Mouse (Mus musculus) embryonic facial prominence, embryonic 12.5 days (tissue): ENCODE measurements at regions not wholly inside any gene's neighbourhood (a gene's known extent, or its start where the extent isn't known, plus 50 kb on each side); places are given as distances from the start of the nearest gene placed in this dataset.

Experiments
- ATAC-seq: fragments of 200-750 bp; cut with Nextera tagmentation; 2 replicates; pipeline ENCODE4 v1.8.0; 2017; ENCODE audit not compliant: insufficient number of reproducible peaks, insufficient read depth, low FRiP score, low TSS enrichment
- H3K27ac ChIP-seq: fragments of 300-500 bp; sonication (generic); 2 replicates; pipeline ENCODE4 v1.5.1; 2016; ENCODE audit warnings: mild to moderate bottlenecking
- H3K27me3 ChIP-seq: fragments of 300-500 bp; sonication (generic); 2 replicates; pipeline ENCODE4 v1.6.1; 2016; ENCODE audit warnings: mild to moderate bottlenecking, moderate library complexity
- H3K36me3 ChIP-seq: fragments of 300-500 bp; sonication (generic); 2 replicates; pipeline ENCODE4 v1.6.1; 2016; ENCODE audit warnings: mild to moderate bottlenecking
- H3K4me1 ChIP-seq: fragments of 300-500 bp; sonication (generic); 2 replicates; pipeline ENCODE4 v1.6.1; 2016
- H3K4me2 ChIP-seq: fragments of 300-500 bp; sonication (generic); replicated peaks from 2 replicates; pipeline ENCODE4 v1.6.1; 2016; ENCODE audit warnings: mild to moderate bottlenecking, moderate library complexity
- H3K4me3 ChIP-seq: fragments of 300-500 bp; sonication (generic); 2 replicates; pipeline ENCODE4 v1.5.1; 2016; ENCODE audit warnings: mild to moderate bottlenecking
- H3K9ac ChIP-seq: fragments of 300-500 bp; sonication (generic); 2 replicates; pipeline ENCODE4 v1.6.1; 2016; ENCODE audit warnings: mild to moderate bottlenecking, moderate library complexity
- H3K9me3 ChIP-seq: fragments of 300-500 bp; sonication (generic); 2 replicates; pipeline ENCODE4 v1.6.1; 2016; ENCODE audit warnings: mild to moderate bottlenecking, moderate library complexity
- WGBS: fragments of 180-500 bp; shearing (Covaris S2); methylation state at CpG from one replicate; pipeline ENCODE4 v1.1.7; 2016; 5-methylcytosine and 5-hydroxymethylcytosine counted together

DNA sequence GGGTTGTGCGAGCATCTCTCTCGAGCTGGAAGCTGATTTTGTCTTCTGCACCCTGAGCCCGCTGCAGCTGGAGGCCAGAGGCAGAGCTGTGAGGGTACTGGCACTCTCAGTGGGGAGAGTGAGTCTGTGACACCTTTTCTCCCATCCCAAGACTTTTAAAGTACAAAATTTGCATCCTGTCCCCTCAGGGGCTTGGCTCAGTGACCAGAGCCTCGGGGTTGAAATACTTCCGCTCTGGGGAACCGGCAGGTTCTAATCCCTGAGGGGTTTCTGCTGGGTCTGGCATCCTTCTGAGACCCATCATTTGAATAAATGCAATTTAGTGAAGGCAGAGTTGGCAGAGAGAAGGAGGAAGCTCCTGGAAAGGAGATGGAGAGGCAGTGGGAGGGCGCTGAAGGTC is 340.5 kb upstream of the Smim15 start:
- Histone ChIP-seq H3K4me1 (peaks cover 17% of the 10 kb centered on the region), H3K36me3 (no peaks in the 10 kb centered on the region), H3K9me3 (no peaks in the 10 kb centered on the region), H3K4me2 (no peak overlapping the region), H3K4me3 (no peak overlapping the region), H3K27me3 (no peaks in the 10 kb centered on the region), H3K27ac (no peak overlapping the region), H3K9ac (no peak overlapping the region)
- WGBS: 52% methylated on average over 7 of the region's 7 CpGs
- no peak for ATAC-seq

DNA sequence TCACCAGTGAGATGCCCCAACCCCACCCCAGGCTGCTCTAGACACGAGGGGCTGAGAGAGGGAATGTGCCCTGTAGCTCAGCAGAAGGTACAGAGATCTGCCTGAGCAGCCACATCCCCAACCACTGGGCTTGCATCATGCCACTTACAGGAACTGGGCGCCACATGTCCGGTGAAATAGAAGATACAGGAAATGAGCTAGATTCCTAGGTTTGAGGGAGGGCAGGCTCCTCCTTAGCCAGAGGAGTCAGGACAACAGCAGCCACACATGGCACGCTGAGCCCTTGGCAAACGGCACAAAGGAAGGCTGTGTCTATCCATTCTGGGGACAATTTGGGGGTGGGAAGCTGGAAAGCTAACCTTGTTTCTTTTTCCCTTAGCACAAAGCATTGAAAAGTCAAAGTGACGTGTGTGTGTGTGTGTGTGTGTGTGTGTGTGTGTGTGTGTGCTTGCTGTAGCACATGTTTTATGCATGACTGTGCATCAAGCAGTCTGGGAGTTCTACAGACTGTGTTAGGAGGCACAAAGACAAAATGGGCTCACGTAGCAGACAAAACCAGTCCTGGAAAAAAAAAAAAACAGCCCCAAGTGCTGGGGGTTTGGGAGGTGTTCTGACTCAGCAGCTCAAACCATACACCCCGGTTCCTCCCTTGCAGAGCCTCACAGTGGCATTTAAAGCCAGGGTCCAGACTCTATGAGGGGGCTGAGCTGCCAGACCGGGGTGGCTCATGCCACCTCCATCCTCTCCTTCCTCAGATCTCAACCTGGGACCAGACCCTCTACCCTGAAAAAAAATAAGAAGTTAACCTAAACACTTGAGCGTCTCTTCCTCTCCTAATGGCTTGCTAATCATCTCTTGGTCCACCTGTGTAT is 343.7 kb upstream of the Smim15 start:
- ATAC-seq: no peak
- no peak overlapping the region for H3K9ac ChIP-seq
- H3K27me3 ChIP-seq: no peaks in the 10 kb centered on the region
- no peak overlapping the region for H3K4me2 ChIP-seq
- no peak overlapping the region for H3K4me3 ChIP-seq
- WGBS: 41% methylated on average over 10 of the region's 10 CpGs
- H3K36me3 ChIP-seq: no peaks in the 10 kb centered on the region
- H3K9me3 ChIP-seq: no peaks in the 10 kb centered on the region
- peaks cover 17% of the 10 kb centered on the region for H3K4me1 ChIP-seq
- 0 out of 2 replicates have a peak overlapping the region, but pooled peaks have one; percentile 9 for H3K27ac ChIP-seq

DNA sequence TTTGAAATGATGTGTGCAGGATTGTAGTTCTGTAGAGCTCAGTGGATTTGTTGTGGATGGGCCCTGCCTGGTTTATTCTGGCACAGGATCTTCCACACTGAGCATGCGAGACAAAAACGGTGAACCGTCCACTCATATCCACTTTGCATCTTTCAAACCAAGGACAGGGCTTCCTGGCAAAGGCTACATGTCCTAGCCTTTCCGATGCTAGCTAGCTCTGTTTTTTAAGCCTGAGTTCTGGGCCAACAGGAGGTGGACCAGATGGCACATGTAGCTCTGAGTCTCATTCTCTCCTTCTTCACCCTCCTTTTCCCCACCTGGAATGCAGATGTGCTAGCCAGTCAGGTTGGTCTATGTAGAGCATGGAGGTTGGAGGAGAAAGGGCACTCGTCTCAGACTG is 345.0 kb upstream of the Smim15 start:
- H3K27ac ChIP-seq: no peak overlapping the region
- H3K9ac ChIP-seq: no peak overlapping the region
- H3K4me3 ChIP-seq: no peak overlapping the region
- peaks cover 17% of the 10 kb centered on the region for H3K4me1 ChIP-seq
- H3K4me2 ChIP-seq: no peak overlapping the region
- no peaks in the 10 kb centered on the region for H3K9me3 ChIP-seq
- ATAC-seq: no peak
- H3K27me3 ChIP-seq: no peaks in the 10 kb centered on the region
- 74% methylated on average over 5 of the region's 5 CpGs for WGBS
- no peaks in the 10 kb centered on the region for H3K36me3 ChIP-seq

DNA sequence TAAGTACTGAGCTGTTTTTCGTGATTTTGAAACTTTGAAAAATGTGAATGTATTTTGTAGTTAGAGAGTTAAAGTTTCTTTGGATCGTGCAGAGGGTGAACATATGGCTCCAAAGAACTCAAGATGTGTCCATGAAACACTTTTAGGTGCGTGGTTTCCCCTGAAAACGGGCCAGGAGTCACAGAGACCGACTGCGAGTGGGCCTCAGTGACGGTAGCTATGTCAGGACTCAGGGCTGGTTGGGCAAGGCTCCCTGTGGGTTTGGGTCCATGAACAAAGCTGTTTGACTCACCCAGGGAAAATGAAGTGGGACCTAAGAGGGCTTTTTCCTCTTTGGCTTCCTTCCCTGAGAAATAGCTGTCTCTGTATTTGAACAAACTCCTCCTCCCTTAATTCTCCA is 345.9 kb upstream of the Smim15 start:
- H3K4me3 ChIP-seq: no peak overlapping the region
- 91% methylated on average over 7 of the region's 7 CpGs for WGBS
- H3K27ac ChIP-seq: no peak overlapping the region
- no peaks in the 10 kb centered on the region for H3K36me3 ChIP-seq
- H3K27me3 ChIP-seq: no peaks in the 10 kb centered on the region
- no peaks in the 10 kb centered on the region for H3K9me3 ChIP-seq
- H3K9ac ChIP-seq: no peak overlapping the region
- peaks cover 17% of the 10 kb centered on the region for H3K4me1 ChIP-seq
- no peak overlapping the region for H3K4me2 ChIP-seq
- ATAC-seq: no peak

DNA sequence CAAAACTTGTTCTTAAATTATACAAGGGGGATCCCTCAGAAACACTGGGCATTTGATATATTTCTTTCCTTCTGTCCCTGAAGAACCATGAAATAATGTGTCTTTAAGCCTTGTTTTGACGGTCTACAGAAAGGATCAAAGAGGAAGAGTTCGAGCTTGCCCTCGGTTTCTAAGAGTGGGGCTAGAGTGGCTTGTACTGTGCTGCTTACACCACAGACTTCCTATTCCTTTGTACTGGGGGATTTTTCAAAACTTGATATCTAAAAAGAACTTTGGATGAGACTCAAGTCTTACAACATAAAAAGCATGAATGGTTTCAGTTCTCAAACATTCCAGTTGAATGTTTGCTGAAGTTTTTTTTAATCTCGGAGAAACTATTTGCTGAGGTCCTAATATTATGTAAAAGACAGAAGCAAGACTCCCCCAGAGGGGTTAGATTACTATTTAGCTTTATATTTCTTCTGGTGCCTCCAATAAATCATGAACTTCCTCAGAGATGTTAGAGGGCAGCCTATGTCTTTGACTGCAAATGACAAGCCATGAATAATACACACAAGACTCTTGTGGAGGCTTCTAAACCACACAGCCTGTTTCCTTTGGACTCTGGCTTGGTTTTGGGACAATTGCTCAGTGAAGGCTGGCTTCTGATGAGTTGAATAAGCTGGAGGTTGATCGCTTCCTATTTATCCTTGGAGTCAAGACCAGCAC is 352.0 kb upstream of the Smim15 start:
- H3K36me3 ChIP-seq: no peaks in the 10 kb centered on the region
- no peaks in the 10 kb centered on the region for H3K9me3 ChIP-seq
- H3K4me2 ChIP-seq: no peak overlapping the region
- no peak overlapping the region for H3K9ac ChIP-seq
- H3K27me3 ChIP-seq: no peaks in the 10 kb centered on the region
- ATAC-seq: no peak
- H3K4me3 ChIP-seq: no peak overlapping the region
- no peaks in the 10 kb centered on the region for H3K4me1 ChIP-seq
- 81% methylated on average over 5 of the region's 5 CpGs for WGBS
- no peak overlapping the region for H3K27ac ChIP-seq

DNA sequence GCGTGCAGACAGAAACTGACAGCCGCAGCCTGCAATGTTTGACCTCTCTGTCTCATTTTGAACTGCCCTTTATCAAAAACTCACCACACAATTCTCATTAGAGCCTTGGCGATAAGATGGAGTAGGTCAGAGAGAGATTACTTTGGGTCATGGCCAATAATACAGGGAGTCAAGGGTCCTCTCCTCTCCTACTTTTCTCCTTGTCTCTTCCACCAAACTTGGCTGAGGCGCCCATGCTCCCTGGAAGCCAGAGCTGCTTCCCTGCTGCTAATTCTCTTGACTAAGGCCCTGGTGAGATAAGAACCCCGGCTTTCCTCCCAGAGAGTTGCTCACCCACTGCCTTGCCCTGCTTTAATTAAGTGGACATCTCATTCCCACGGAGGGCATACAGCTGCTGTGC is 355.3 kb upstream of the Smim15 start:
- Histone ChIP-seq H3K9ac (no peak overlapping the region), H3K27ac (no peak overlapping the region), H3K27me3 (no peaks in the 10 kb centered on the region), H3K9me3 (no peaks in the 10 kb centered on the region), H3K36me3 (no peaks in the 10 kb centered on the region), H3K4me2 (no peak overlapping the region), H3K4me1 (no peaks in the 10 kb centered on the region), H3K4me3 (no peak overlapping the region)
- WGBS: 52% methylated on average over 6 of the region's 6 CpGs
- no peak for ATAC-seq

DNA sequence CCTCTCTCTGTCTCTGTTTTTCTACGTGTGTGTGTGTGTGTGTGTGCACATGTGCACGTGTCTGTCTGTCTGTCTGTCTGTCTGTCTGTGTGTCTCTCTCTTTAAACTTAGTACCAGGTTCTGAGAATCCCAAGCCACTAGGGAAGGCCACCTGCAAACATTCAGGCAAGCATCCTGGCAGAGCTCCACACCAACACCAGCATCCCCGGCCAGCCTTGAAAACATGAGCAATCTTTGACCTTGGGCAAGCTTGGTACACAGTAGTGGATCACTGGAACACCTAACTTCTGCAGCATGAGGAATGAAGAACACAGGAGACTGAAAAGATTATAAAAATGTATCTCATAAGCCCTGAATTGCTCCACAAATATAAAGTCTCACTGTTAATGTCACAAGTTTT is 359.0 kb upstream of the Smim15 start:
- Histone ChIP-seq H3K4me3 (no peak overlapping the region), H3K36me3 (no peaks in the 10 kb centered on the region), H3K27ac (no peak overlapping the region), H3K9me3 (no peaks in the 10 kb centered on the region), H3K4me1 (no peaks in the 10 kb centered on the region), H3K27me3 (no peaks in the 10 kb centered on the region), H3K4me2 (no peak overlapping the region), H3K9ac (no peak overlapping the region)
- no peak for ATAC-seq
- WGBS: 77% methylated on average over 3 of the region's 3 CpGs

DNA sequence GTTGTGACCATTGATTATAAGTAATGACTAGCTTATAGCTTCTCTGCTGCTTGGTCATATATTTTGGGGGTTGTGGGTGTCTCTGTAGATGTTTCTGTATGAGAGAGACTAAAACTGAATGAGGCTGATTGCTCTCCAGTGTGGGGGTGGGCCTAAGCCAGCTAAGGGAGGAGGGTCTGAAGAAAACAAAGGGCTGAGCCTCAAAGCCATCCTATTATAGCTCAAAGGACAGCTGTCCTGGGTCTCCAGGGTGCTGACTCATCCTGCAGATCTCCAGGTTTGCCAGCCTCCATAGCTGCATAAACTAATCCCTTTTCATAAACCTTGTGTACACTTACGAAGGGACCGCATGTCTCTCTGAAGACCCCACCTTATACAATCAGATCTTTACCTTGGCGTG is 360.3 kb upstream of the Smim15 start:
- no peak overlapping the region for H3K4me2 ChIP-seq
- H3K4me3 ChIP-seq: no peak overlapping the region
- 82% methylated on average over 3 of the region's 3 CpGs for WGBS
- no peaks in the 10 kb centered on the region for H3K4me1 ChIP-seq
- no peak overlapping the region for H3K9ac ChIP-seq
- ATAC-seq: 0 out of 2 replicates have a peak, but pooled peaks have one; percentile 10
- H3K9me3 ChIP-seq: no peaks in the 10 kb centered on the region
- H3K27me3 ChIP-seq: no peaks in the 10 kb centered on the region
- no peaks in the 10 kb centered on the region for H3K36me3 ChIP-seq
- no peak overlapping the region for H3K27ac ChIP-seq

DNA sequence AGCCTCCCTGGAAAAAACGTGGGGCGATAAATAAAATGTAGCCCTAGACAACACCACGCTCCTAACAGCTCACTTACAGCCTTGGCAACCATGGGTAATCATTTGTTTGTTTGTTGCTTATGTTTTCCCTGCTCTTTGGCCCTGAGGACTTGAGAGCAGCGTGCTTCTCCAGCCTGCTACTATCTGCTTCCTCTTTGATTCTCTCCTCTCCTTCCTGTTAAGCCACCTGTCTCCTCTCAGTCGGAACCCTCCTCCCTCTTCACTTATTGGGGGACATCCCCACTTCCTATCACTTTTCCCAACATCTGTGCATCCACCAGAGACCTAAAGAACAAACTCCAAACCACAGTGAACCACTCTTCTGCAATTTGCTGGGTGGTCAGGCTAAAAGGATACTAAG is 362.5 kb upstream of the Smim15 start:
- H3K9me3 ChIP-seq: no peaks in the 10 kb centered on the region
- H3K27me3 ChIP-seq: no peaks in the 10 kb centered on the region
- no peak overlapping the region for H3K27ac ChIP-seq
- H3K9ac ChIP-seq: no peak overlapping the region
- 74% methylated on average over 5 of the region's 5 CpGs for WGBS
- H3K4me1 ChIP-seq: peaks cover 3% of the 10 kb centered on the region
- no peaks in the 10 kb centered on the region for H3K36me3 ChIP-seq
- ATAC-seq: no peak
- no peak overlapping the region for H3K4me2 ChIP-seq
- no peak overlapping the region for H3K4me3 ChIP-seq

DNA sequence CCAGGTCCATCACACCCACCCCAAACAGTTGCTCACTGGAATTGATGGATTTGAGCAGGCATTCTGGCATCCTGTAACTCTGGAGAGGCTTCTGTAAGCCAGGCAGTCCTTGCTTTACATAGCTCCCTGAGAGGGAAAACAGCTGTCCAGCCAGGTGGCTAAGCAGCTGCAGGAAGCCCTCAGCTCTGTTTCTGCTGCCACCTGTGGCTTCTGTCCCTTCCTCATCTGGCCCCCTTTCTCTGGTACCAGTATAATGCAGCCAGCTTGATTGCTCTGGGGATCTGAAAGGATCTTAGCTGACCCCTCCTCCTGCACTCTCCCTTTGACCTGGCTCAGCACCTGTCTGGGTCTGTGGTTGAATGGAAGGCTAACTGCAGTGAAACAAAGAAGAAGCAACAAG is 365.4 kb upstream of the Smim15 start:
- H3K4me1 ChIP-seq: peaks cover 15% of the 10 kb centered on the region
- H3K27ac ChIP-seq: no peak overlapping the region
- ATAC-seq: 0 out of 2 replicates have a peak, but pooled peaks have one; percentile 35
- H3K27me3 ChIP-seq: no peaks in the 10 kb centered on the region
- no peak overlapping the region for H3K4me2 ChIP-seq
- H3K4me3 ChIP-seq: no peak overlapping the region
- no peaks in the 10 kb centered on the region for H3K36me3 ChIP-seq
- H3K9ac ChIP-seq: no peak overlapping the region
- H3K9me3 ChIP-seq: no peaks in the 10 kb centered on the region

DNA sequence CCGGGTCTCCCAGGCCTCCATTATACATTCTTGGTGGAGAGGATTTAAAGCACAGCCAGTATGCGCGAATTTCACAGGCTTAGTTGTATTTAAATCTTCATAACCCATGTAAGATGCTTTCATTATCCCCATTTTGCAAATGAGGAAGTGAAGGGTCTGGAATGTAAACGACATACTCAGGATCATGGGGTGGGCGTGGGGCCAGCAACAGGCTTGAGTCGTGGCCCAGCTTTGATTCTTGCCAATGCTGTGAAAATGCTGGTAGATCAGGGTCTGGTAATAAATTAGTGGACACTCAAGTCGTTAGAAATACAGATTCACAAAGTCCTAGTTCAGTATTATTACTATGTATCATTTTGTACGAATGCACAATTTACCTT is 367.2 kb upstream of the Smim15 start:
- Histone ChIP-seq H3K27me3 (no peaks in the 10 kb centered on the region), H3K9me3 (no peaks in the 10 kb centered on the region), H3K9ac (no peak overlapping the region), H3K4me3 (no peak overlapping the region), H3K4me2 (no peak overlapping the region), H3K4me1 (peaks cover 15% of the 10 kb centered on the region), H3K36me3 (no peaks in the 10 kb centered on the region), H3K27ac (no peak overlapping the region; the same call in 1 of the 2 replicates)
- 62% methylated on average over 8 of the region's 8 CpGs for WGBS
- no peak for ATAC-seq
